Comparison of ENCODE assay signal across 8 mouse cellular contexts in the genomic region with DNA sequence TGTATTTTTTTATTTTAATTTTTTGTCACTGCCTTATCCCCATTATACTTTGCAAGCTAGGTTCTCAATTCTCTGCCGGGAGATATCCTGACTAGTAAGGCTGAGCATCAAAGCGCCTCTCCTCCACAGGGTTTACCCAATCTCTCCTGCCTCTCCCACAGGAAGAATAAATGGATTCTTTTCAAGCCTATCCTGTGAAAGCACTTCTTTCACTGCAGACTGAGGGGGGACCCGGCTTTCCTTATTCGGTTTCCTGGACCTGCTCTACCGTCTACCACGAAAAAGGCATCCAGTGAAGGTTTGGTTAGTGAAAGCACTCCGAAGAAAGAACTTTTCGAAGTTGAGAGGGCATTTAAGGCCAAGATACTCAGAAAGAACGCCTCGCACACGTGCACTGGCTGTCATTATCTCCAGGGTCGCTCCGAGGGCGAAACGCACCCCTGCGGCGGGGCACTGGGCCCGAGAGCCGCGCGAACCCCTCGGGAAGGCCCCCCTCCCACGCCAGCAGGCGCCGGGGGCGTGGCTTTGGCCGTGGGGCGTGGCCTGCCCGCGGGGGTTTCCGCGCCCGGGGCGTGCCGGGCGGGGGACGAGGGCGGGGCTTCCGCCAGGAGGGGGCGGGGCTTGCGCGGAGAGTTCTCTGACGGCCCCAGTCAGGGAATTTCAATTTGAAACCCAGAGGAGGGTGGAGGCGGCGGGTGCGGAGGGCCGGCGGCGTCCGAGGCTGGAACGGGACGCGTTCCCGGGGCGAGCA. TPM values are rescaled to one million over a fixed set of nuclear protein-coding genes. Genes with fewer than 3 reads are reported as not detected.
DNase-seq lines count a peak whose midpoint lies in the region; ATAC-seq lines count a peak whose summit lies in the region.

Gene Epb41l2, plus strand, starts transcription at position 591 of the 751 bp plus-strand sequence.

- under 1% methylated on average over 55 of the region's 55 CpGs for WGBS in hindbrain, embryonic 12.5 days

- ATAC-seq in hindbrain, embryonic 12.5 days (ENCODE audit: low FRiP score) = peak; percentile 95

- H3K27me3 ChIP-seq in hindbrain, embryonic 12.5 days = no peaks in the 10 kb centered on the region

- no peaks in the 10 kb centered on the region for H3K9me3 ChIP-seq in hindbrain, embryonic 12.5 days (replicated peaks)

- DNase-seq in R1 (ENCODE audit: low read depth, low spot score) = peak; percentile 83
- DNase-seq in cerebellum, postnatal 14 days = peak; percentile 79 to 82
- DNase-seq in frontal cortex, postnatal 14 days (ENCODE audit: low spot score in 2 of 2) = peak; percentile 83 to 86
- peak; percentile 90 to 94 for DNase-seq in layer of hippocampus, postnatal 14 days (ENCODE audit: low spot score in 2 of 2)
- peak; percentile 95 for DNase-seq in lung, postnatal 10 days
- DNase-seq in ovary, postnatal 14 days (ENCODE audit: low spot score) = peak; percentile 98
- DNase-seq in thymus, postnatal 10 days (ENCODE audit: low spot score in 2 of 2) = peak; percentile 88 to 98

- H3K27ac ChIP-seq in hindbrain, embryonic 12.5 days = peak within 1 kb of the TSS; percentile 75

- H3K4me2 ChIP-seq in hindbrain, embryonic 12.5 days (replicated peaks) = peak within 1 kb of the TSS; percentile 73

- H3K36me3 ChIP-seq in hindbrain, embryonic 12.5 days = no peaks in the 10 kb centered on the region

- peaks cover 3% of the 10 kb centered on the region for H3K4me1 ChIP-seq in hindbrain, embryonic 12.5 days

- H3K4me3 ChIP-seq in hindbrain, embryonic 12.5 days = peak within 1 kb of the TSS; percentile 89

- H3K9ac ChIP-seq in hindbrain, embryonic 12.5 days = peak within 1 kb of the TSS; percentile 84

RNA-seq across cellular contexts. Expression of gene Epb41l2, which starts in this region (rescaled TPM):
- 47.2 and 55.3 TPM in 2 replicates for polyA plus RNA-seq in hindbrain, embryonic 12.5 days (2016; fragmentation: Nextera tagmentation; extraction: Ambion mirVana)
- total RNA-seq in layer of hippocampus, postnatal 14 days (2021) = 100 to 1,000 TPM; 165 to 192 TPM

Comparison
In these comparisons a context has a peak if more than half of its experiments do, and no peak if none do; other contexts are left out.
1. Peak in every context shown above with its lines: DNase-seq, ATAC-seq, H3K4me3 ChIP-seq and H3K27ac ChIP-seq.